Mouse (Mus musculus) heart, embryonic 14.5 days (tissue): ENCODE data around the gene Bub3. TPM values are rescaled to one million over a fixed set of nuclear protein-coding genes. Genes with fewer than 3 reads are reported as not detected.

Experiments
- ATAC-seq: fragments of 200-750 bp; cut with Nextera tagmentation; 2 replicates; pipeline ENCODE4 v1.8.0; 2017; ENCODE audit warnings: low read depth, moderate TSS enrichment; ENCODE audit not compliant: insufficient number of reproducible peaks, insufficient read depth, low FRiP score
- H3K27ac ChIP-seq, 2 experiments: fragments of 200-500 bp in 1 of 2; fragments of 300-500 bp in 1 of 2; sonication (generic) in 1 of 2; replicated peaks in 1 of 2; 2 replicates each; pipeline ENCODE4 v1.5.1; 2012 to 2014; ENCODE audit warnings: low read depth in 2 of 2, low read length in 2 of 2, control low read depth in 1 of 2, mild to moderate bottlenecking in 1 of 2, mixed read lengths in 1 of 2; ENCODE audit not compliant: control insufficient read depth in 1 of 2, insufficient read depth in 1 of 2
- H3K27me3 ChIP-seq: fragments of 300-500 bp; sonication (generic); 2 replicates; pipeline ENCODE4 v1.6.1; 2014; ENCODE audit warnings: mild to moderate bottlenecking, low read length, control low read depth; ENCODE audit not compliant: control insufficient read depth, insufficient read depth
- H3K36me3 ChIP-seq: fragments of 300-500 bp; sonication (generic); 2 replicates; pipeline ENCODE4 v1.6.1; 2014; ENCODE audit warnings: mild to moderate bottlenecking, control low read depth, low read length, mixed read lengths; ENCODE audit not compliant: control insufficient read depth, insufficient read depth
- H3K4me1 ChIP-seq, 2 experiments: fragments of 200-500 bp in 1 of 2; fragments of 300-500 bp in 1 of 2; sonication (generic) in 1 of 2; 2 replicates each; pipeline ENCODE4 v1.6.1; 2012 to 2014; ENCODE audit warnings: low read length in 2 of 2, control low read depth in 1 of 2, mixed read lengths in 1 of 2; ENCODE audit not compliant: control insufficient read depth in 2 of 2, insufficient read depth in 2 of 2
- H3K4me2 ChIP-seq: fragments of 300-500 bp; sonication (generic); 2 replicates; pipeline ENCODE4 v1.6.1; 2014; ENCODE audit warnings: mild to moderate bottlenecking, low read length
- H3K4me3 ChIP-seq, 2 experiments: fragments of 200-500 bp in 1 of 2; fragments of 300-500 bp in 1 of 2; sonication (generic) in 1 of 2; 2 replicates each; pipeline ENCODE4 v1.5.1; 2012 to 2014; ENCODE audit warnings: low read length in 2 of 2, mild to moderate bottlenecking in 2 of 2, control low read depth in 1 of 2, low read depth in 1 of 2, moderate library complexity in 1 of 2; ENCODE audit not compliant: control insufficient read depth in 1 of 2, insufficient read depth in 1 of 2
- H3K9ac ChIP-seq: fragments of 300-500 bp; sonication (generic); 2 replicates; pipeline ENCODE4 v1.6.1; 2014; ENCODE audit warnings: mild to moderate bottlenecking, low read length
- H3K9me3 ChIP-seq: fragments of 300-500 bp; sonication (generic); 2 replicates; pipeline ENCODE4 v1.6.1; 2016; ENCODE audit warnings: low read length, control low read depth; ENCODE audit not compliant: control insufficient read depth
- WGBS: fragments of 180-500 bp; shearing (Covaris S2); extraction: QIAGEN DNeasy Blood & Tissue Kit; methylation state at CpG from one replicate; pipeline ENCODE4 v1.1.7; 2014; 5-methylcytosine and 5-hydroxymethylcytosine counted together
- polyA plus RNA-seq: library from polyadenylated mRNA; unstranded; fragments of >200 nt; fragmentation: Nextera tagmentation; extraction: Ambion mirVana; gene quantifications from 2 replicates; pipeline ENCODE4 v1.2.1, GENCODE M21; 2014

Gene Bub3
- 118 and 121 TPM in 2 replicates for polyA plus RNA-seq

DNA sequence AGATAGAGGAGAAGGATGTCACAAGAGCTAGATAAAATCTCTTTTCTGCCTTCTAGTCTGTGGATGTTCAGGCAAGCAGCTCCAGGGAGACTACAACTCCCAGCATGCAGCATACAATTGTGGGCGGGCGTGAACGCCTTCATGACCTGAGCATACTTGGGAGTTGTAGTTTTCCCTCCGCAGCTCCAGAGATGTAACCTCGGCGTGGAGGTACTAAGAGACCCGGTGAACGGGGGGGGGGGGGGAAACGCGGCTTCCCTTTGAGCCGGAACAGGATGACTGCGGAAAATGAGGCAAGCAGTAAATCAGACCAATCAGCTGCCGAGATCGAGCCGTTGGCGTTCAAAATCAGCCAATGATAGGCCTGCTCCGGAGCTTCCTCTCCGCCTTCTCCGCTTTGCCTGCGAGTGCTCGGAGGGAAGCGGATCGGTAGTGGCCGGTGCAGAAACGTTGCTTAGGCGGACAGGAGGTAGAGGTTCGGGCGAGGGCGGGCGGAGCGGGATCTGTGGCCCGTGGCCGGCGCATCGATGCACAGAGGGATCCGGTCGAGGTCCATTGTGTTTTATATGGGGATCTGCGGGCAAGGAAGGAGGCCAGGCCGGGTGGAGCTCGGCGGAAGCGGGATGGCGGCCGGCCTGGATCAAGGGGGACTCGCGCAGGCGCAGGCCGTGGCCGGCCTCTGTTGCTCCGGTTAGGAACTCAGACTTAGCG, at the start of gene Bub3:
Bub3 (plus strand) TSS at position 237 of the 711 bp plus-strand sequence.
- WGBS, result 0% methylated on average over 38 of the region's 51 CpGs
- ATAC-seq, result peak; percentile 95
- Histone ChIP-seq H3K9me3 (no peaks in the 10 kb centered on the region), H3K4me2 (peak within 1 kb of the TSS; percentile 84), H3K9ac (peak within 1 kb of the TSS; percentile 85), H3K4me1 (peaks cover 0 to 15% of the 10 kb centered on the region in 2 experiments; a peak in 2 of 4 replicates), H3K27ac (peak within 1 kb of the TSS; percentile 81 to 93), H3K36me3 (peaks cover 35% of the 10 kb centered on the region), H3K4me3 (peak within 1 kb of the TSS; percentile 70 to 72), H3K27me3 (peaks cover 44% of the 10 kb centered on the region)

DNA sequence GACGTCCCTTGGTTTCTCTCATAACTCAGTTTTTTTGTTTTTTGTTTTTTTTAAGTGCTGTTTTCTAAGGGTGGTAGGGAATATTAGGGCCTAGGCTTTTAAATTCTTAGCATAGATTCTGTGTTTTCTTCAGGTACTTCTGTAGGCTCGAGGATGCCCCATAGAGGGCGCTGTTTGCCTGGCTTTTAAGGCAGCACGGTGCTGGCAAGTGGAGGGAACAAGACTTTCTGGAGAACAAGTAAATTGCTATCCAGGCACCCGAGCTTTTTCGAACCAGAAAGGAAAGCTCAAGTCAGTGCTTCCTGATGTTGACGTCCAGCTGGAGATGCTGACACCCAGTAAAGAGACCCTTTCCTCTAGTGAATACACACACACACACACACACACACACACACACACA, 20.0 kb upstream of the Bub3 start:
- Histone ChIP-seq H3K36me3 (no peaks in the 10 kb centered on the region), H3K27me3 (peaks cover 80% of the 10 kb centered on the region), H3K4me1 (peaks cover 6 to 25% of the 10 kb centered on the region in 2 experiments; a peak in 3 of 4 replicates), H3K4me3 (no peak overlapping the region), H3K4me2 (no peak overlapping the region), H3K9ac (no peak overlapping the region), H3K9me3 (no peaks in the 10 kb centered on the region), H3K27ac (no peak overlapping the region)
- WGBS, result 0% methylated on average over 7 of the region's 7 CpGs
- no peak for ATAC-seq

DNA sequence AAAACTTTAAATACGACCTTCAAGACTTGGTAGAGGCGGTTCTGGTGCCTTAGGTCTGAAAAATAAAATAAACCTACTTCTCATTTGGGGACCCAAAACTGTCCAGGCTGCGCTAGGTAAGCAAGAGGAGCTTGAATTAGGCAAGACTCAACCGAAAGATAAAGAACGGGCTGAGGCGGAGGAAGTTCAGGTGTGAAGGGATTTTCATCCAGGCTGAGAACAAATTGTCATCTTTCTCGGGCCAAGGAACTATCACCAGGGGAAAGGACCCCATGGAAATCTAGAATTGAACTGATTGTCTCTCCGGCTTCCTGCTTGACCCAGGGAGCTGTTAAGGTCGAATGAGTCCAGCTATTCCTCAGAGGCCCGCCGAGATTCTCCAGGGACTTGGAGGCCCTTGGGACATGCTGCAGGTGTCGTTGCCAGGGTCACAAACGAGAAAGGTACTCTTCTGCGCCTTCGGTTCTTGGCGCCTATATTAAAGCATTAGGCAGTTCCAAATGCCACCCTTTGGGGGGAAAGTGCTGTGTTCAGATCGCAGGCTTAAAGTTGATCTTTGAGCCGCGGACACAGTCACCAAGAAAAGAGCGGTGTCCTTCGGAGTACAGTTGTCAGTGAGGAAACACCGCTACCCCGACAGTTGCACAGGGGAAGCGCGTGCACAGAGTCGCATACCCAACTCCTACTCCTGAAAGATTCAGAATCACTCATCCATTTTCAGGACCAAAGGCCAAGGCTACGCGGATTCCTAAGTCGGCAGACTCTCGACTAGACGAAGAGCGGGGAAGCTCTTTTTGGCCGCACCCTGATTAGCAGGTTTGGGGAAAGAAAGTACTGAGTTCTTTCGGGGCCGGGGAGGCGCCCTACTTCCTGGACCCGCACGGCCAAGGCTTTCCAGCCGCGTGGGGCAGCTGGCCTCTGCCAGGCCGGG, 18.6 kb upstream of the Bub3 start:
- Histone ChIP-seq H3K9me3 (no peaks in the 10 kb centered on the region), H3K4me3 (peak overlapping the region in 1 of 2 experiments; percentile 39; a peak in 2 of 4 replicates), H3K4me1 (peaks cover 6 to 25% of the 10 kb centered on the region in 2 experiments; a peak in 3 of 4 replicates), H3K27me3 (peaks cover 95% of the 10 kb centered on the region), H3K9ac (no peak overlapping the region), H3K36me3 (no peaks in the 10 kb centered on the region), H3K4me2 (peak overlapping the region; percentile 69), H3K27ac (no peak overlapping the region)
- 2% methylated on average over 40 of the region's 41 CpGs for WGBS
- no peak for ATAC-seq

DNA sequence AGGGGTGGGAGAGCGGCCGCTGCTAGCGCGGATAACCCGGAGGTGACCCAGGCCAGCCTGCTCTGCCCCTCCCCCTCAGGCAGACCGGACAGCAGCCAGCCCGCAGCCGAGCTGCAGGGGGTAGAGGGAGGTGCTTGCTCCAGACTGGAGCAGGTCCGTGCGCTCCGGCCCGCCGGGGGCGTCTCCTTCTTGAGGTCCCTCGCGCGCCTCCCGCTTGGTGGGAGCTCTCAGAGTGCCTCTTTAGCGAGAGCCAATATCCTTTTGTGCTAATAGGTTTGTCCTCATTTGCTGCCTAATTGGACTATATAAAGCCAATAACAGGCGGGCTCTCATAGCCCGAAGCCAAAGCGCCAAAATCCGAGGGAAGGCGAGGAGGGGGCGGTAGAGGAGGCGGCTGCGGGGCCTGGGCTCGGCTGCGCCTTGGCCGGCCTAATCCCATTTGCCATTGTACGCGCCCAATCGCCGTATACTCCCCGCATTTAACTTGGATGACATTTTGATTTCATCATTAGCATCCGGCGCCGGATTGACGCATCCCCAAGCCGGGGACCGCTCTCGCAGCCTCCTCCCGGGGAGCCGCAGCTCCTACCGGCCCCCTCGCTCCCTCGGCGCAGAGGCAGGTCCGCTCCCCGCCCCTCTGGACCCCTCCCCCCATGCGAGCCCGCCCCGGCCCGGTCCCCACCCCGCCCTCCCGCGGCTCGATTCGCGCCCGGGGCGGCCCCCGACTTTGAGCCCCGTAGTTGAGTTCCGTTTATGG, 17.7 kb upstream of the Bub3 start, which contains the start of gene Hmx3:
Hmx3 (plus strand) TSS at position 753 of the 757 bp plus-strand sequence.
- no peak for ATAC-seq
- H3K4me3 ChIP-seq, result peak within 1 kb of the TSS; percentile 25 to 39
- H3K4me1 ChIP-seq, result peaks cover 6 to 25% of the 10 kb centered on the region in 2 experiments; a peak in 3 of 4 replicates
- no peak within 1 kb of the TSS for H3K9ac ChIP-seq
- H3K9me3 ChIP-seq, result no peaks in the 10 kb centered on the region
- peaks cover 96% of the 10 kb centered on the region for H3K27me3 ChIP-seq
- H3K27ac ChIP-seq, result no peak within 1 kb of the TSS
- H3K36me3 ChIP-seq, result no peaks in the 10 kb centered on the region
- peak within 1 kb of the TSS; percentile 69 for H3K4me2 ChIP-seq
- WGBS, result under 1% methylated on average over 55 of the region's 65 CpGs

DNA sequence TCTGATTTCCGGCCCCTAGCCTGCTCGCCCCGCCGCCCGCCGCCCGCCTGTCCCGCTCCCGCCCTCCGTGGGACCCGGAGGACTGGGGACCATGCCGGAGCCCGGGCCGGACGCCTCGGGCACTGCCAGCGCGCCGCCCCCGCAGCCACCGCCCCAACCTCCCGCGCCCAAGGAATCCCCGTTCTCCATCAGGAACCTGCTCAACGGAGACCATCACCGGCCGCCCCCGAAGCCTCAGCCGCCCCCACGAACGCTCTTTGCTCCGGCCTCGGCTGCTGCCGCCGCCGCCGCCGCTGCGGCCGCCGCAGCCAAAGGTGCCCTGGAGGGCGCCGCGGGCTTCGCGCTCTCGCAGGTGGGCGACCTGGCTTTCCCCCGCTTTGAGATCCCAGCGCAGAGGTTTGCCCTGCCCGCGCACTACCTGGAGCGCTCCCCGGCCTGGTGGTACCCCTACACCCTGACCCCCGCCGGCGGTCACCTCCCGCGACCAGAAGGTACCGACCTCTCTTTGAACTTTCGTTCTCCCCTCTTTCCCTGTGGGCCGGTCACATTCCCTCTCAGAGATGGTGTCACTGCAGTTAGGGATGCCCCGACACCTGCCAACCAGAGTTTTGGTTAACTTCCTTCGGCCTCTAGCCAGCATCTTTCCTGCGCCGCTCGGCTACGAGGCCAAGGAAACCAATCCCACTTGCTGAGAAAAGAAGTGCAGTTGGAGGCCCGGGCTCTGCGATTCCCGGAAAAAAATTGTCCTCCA, 17.0 kb upstream of the Bub3 start:
- 1% methylated on average over 44 of the region's 71 CpGs for WGBS
- Histone ChIP-seq H3K4me1 (peaks cover 6 to 25% of the 10 kb centered on the region in 2 experiments; a peak in 3 of 4 replicates), H3K27me3 (peaks cover 99% of the 10 kb centered on the region), H3K9ac (no peak overlapping the region), H3K4me3 (peak overlapping the region; percentile 25 to 39; a peak in 3 of 4 replicates), H3K36me3 (no peaks in the 10 kb centered on the region), H3K9me3 (no peaks in the 10 kb centered on the region), H3K4me2 (peak overlapping the region; percentile 69), H3K27ac (no peak overlapping the region)
- ATAC-seq, result no peak

DNA sequence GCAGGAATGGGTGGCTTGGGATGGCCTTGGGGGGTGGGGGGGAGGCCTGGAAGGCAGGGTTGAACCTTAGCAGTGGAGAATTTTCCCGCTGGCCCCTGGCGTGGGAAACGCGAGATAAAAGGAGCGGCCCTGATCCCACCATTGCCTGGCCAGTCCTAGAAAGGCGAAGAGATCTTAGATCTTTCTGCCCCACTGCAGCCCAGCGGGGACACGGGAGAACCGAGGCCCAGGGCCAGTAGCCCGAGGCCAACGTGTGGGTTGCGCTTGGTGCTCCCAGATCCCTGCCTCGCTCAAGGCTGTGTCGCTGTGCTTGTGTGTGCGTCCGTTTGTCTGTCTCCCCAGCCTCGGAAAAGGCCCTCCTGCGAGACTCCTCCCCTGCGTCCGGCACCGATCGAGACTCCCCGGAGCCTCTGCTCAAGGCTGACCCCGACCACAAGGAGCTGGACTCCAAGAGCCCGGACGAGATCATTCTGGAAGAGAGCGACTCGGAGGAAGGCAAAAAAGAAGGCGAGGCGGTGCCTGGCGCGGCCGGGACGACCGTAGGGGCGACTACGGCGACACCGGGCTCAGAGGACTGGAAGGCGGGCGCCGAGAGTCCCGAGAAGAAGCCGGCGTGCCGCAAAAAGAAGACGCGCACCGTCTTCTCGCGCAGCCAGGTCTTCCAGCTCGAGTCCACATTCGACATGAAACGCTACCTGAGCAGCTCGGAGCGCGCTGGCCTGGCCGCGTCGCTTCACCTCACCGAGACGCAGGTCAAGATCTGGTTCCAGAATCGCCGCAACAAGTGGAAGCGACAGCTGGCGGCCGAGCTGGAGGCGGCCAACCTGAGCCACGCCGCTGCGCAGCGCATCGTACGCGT, 16.2 kb upstream of the Bub3 start:
- Histone ChIP-seq H3K4me3 (peak overlapping the region; percentile 17 to 39), H3K9me3 (no peaks in the 10 kb centered on the region), H3K27me3 (peaks cover 99% of the 10 kb centered on the region), H3K9ac (no peak overlapping the region), H3K27ac (no peak overlapping the region), H3K36me3 (no peaks in the 10 kb centered on the region), H3K4me2 (peak overlapping the region; percentile 69), H3K4me1 (peaks cover 6 to 25% of the 10 kb centered on the region in 2 experiments; a peak in 3 of 4 replicates)
- WGBS, result under 1% methylated on average over 75 of the region's 75 CpGs
- no peak for ATAC-seq
